Mouse (Mus musculus): ENCODE data around the gene Tbx4. TPM values are rescaled to one million over a fixed set of nuclear protein-coding genes. Genes with fewer than 3 reads are reported as not detected.

Gene Tbx4
- total RNA-seq, 2 experiments from 2014 or later, result 0.14 TPM; not detected in 1

DNA sequence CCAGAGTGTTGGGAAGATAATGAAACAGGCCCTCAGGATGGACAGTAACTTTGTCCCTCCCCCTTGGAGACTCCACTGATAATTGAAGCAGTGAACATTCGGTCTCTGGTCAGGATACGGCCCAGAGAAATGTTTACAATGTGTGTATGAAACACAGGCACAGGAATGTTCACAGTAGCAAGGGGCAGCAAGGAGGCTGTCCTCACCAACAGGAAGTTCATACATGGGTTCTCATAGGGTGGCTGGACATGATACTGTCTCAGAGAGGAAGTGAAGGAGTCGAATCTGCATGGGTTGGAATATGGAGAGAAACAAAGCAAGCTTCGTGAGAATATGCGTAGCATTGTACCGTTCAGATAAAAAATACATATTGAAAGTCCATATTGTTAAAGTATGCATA lies 74.1 kb downstream of the Tbx4 start:
- no peak for DNase-seq (ENCODE audit: low spot score in 2 of 2)

DNA sequence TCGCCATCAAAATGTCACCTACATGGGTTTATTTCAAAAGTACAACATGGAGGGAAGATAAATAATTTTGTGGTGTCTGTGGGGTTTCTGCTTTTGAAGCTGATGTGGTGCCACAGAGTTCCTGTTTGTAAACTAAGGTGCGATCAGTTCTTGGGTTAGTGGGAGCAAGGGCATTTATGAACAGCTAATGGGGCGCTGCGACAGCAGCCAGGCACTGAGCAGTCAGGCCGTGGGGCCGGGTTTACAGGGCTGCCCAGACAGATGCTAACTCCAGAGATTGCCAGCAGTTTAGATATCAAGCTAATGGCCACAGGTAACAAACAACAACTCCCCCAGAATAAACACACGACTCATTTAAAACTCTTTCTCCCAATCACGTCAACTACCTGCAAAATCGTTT lies 75.3 kb downstream of the Tbx4 start:
- DNase-seq (ENCODE audit: low spot score in 2 of 2), result no peak

Other genes starting within 250 kb of the Tbx4 start
- gene Tbx2, start 53.9 kb upstream of the Tbx4 start, total RNA-seq (2021), result 1 to 10 TPM; 1.3 to 1.5 TPM
- not detected for gene Gm11444, start 36.1 kb upstream of the Tbx4 start, total RNA-seq (2021)

Measured in left cerebral cortex, adult 18-20 months (tissue).